Mouse (Mus musculus): ENCODE results near the gene Gm10715. TPM values are rescaled to one million over a fixed set of nuclear protein-coding genes. Genes with fewer than 3 reads are reported as not detected.
"Not testable (repeated sequence)": the region's sequence is repeated elsewhere in the genome, so short reads cannot be mapped to it uniquely, and the experiment has no call there.

Gene Gm10715
- polyA plus RNA-seq, 1 experiment from 2014 or later, result not detected

DNA sequence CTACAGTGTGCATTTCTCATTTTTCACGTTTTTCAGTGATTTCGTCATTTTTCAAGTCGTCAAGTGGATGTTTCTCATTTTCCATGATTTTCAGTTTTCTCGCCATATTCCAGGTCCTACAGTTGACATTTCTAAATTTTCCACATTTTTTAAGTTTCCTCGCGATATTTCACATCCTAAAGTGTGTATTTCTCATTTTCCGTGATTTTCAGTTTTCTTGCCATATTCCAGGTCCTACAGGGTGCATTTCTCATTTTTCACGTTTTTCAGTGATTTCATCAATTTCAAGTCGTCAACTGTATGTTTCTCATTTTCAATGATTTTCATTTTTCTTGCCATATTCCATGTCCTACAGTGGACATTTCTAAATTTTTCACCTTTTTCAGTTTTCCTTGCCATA, 21.3 kb upstream of the Gm10715 start, which contains the start of gene Gm10720:
TSS of gene Gm10720 (plus strand) at position 301 of the 400 bp plus-strand sequence.
- H3K27me3 ChIP-seq; H3K9ac ChIP-seq; H3K4me1 ChIP-seq (replicated peaks); H3K36me3 ChIP-seq (replicated peaks); H3K4me3 ChIP-seq (replicated peaks); ATAC-seq (ENCODE audit: insufficient read depth); H3K27ac ChIP-seq (replicated peaks); H3K9me3 ChIP-seq (replicated peaks); H3K4me2 ChIP-seq: not testable (repeated sequence)
- WGBS (ENCODE audit: insufficient replicate concordance), result 49% methylated on average over 5 of the region's 9 CpGs

DNA sequence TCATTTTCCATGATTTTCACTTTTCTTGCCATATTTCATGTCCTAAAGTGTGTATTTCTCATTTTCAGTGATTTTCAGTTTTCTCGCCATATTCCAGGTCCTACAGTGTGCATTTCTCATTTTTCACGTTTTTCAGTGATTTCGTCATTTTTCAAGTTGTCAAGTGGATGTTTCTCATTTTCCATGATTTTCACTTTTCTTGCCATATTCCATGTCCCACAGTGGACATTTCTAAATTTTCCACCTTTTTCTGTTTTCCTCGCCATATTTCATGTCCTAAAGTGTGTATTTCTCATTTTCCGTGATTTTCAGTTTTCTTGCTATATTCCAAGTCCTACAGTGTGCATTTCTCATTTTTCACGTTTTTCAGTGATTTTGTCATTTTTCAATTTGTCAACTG, 20.8 kb upstream of the Gm10715 start:
- H3K36me3 ChIP-seq (replicated peaks); H3K4me3 ChIP-seq (replicated peaks); H3K4me1 ChIP-seq (replicated peaks); H3K4me2 ChIP-seq; H3K9ac ChIP-seq; H3K9me3 ChIP-seq (replicated peaks); H3K27me3 ChIP-seq; H3K27ac ChIP-seq (replicated peaks); ATAC-seq (ENCODE audit: insufficient read depth): not testable (repeated sequence)
- WGBS (ENCODE audit: insufficient replicate concordance), result 66% methylated on average over 6 of the region's 6 CpGs

DNA sequence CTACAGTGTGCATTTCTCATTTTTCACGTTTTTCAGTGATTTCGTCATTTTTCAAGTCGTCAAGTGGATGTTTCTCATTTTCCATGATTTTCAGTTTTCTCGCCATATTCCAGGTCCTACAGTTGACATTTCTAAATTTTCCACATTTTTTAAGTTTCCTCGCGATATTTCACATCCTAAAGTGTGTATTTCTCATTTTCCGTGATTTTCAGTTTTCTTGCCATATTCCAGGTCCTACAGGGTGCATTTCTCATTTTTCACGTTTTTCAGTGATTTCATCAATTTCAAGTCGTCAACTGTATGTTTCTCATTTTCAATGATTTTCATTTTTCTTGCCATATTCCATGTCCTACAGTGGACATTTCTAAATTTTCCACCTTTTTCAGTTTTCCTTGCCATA, 19.6 kb upstream of the Gm10715 start, which contains the start of gene Gm10719:
TSS of gene Gm10719 (plus strand) at position 301 of the 400 bp plus-strand sequence.
- not testable (repeated sequence) for H3K27me3 ChIP-seq; H3K36me3 ChIP-seq (replicated peaks); H3K27ac ChIP-seq (replicated peaks); H3K9me3 ChIP-seq (replicated peaks); H3K4me2 ChIP-seq; H3K4me1 ChIP-seq (replicated peaks); H3K9ac ChIP-seq; H3K4me3 ChIP-seq (replicated peaks); ATAC-seq (ENCODE audit: insufficient read depth)
- WGBS (ENCODE audit: insufficient replicate concordance), result 43% methylated on average over 1 of the region's 9 CpGs

DNA sequence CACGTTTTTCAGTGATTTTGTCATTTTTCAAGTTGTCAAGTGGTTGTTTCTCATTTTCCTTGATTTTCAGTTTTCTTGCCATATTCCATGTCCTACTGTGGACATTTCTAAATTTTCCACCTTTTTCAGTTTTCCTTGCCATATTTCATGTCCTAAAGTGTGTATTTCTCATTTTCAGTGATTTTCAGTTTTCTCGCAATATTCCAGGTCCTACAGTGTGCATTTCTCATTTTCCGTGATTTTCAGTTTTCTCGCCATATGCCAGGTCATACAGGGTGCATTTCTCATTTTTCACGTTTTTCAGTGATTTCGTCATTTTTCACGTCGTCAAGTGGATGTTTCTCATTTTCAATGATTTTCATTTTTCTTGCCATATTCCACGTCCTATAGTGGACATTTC, 17.7 kb upstream of the Gm10715 start:
- not testable (repeated sequence) for H3K4me2 ChIP-seq; H3K4me3 ChIP-seq (replicated peaks); H3K9me3 ChIP-seq (replicated peaks); H3K36me3 ChIP-seq (replicated peaks); ATAC-seq (ENCODE audit: insufficient read depth); H3K9ac ChIP-seq; H3K27me3 ChIP-seq; H3K27ac ChIP-seq (replicated peaks); H3K4me1 ChIP-seq (replicated peaks)
- 52% methylated on average over 9 of the region's 9 CpGs for WGBS (ENCODE audit: insufficient replicate concordance)

DNA sequence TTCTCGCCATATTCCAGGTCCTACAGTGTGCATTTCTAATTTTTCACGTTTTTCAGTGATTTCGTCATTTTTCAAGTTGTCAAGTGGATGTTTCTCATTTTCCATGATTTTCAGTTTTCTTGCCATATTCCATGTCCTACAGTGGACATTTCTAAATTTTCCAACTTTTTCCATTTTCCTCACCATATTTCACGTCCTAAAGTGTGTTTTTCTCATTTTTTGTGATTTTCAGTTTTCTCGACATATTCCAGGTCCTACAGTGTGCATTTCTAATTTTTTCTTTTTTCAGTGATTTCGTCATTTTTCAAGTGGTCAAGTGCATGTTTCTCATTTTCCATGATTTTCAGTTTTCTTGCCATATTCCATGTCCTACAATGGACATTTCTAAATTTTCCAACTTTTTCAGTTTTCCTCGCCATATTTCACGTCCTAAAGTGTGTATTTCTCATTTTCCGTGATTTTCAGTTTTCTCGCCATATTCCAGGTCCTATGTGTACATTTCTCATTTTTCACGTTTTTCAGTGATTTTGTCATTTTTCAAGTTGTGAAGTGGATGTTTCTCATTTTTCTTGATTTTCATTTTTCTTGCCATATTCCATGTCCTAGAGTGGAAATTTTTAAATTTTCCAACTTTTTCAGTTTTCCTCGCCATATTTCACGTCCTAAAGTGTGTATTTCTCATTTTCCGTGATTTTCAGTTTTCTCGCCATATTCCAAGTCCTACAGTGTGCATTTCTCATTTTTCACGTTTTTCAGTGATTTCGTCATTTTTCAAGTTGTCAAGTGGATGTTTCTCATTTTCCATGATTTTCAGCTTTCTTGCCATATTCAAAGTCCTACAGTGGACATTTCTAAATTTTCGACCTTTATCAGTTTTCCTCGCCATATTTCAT, 16.6 kb upstream of the Gm10715 start:
- H3K4me2 ChIP-seq; H3K27ac ChIP-seq (replicated peaks); H3K4me1 ChIP-seq (replicated peaks); H3K4me3 ChIP-seq (replicated peaks); H3K36me3 ChIP-seq (replicated peaks); H3K9ac ChIP-seq; H3K27me3 ChIP-seq; H3K9me3 ChIP-seq (replicated peaks): not testable (repeated sequence)
- WGBS (ENCODE audit: insufficient replicate concordance), result 64% methylated on average over 17 of the region's 19 CpGs
- ATAC-seq (ENCODE audit: insufficient read depth), result peak; percentile 48; the same call in 1 of the 2 replicates

DNA sequence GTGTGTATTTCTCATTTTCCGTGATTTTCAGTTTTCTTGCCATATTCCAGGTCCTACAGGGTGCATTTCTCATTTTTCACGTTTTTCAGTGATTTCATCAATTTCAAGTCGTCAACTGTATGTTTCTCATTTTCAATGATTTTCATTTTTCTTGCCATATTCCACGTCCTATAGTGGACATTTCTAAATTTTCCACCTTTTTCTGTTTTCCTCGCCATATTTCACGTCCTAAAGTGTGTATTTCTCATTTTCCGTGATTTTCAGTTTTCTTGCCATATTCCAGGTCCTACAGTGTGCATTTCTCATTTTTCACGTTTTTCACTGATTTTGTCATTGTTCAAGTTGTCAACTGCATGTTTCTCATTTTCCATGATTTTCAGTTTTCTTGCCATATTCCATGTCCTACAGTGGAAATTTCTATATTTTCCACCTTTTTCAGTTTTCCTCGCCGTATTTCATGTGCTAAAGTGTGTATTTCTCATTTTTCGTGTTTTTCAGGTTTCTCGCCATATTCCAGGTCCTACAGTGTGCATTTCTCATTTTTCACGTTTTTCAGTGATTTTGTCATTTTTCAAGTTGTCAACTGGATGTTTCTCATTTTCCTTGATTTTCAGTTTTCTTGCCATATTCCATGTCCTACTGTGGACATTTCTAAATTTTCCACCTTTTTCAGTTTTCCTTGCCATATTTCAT, 14.2 kb upstream of the Gm10715 start:
- not testable (repeated sequence) for H3K9me3 ChIP-seq (replicated peaks); H3K27me3 ChIP-seq; H3K9ac ChIP-seq; H3K27ac ChIP-seq (replicated peaks); H3K4me2 ChIP-seq; H3K4me3 ChIP-seq (replicated peaks); H3K36me3 ChIP-seq (replicated peaks); ATAC-seq (ENCODE audit: insufficient read depth); H3K4me1 ChIP-seq (replicated peaks)
- 61% methylated on average over 11 of the region's 13 CpGs for WGBS (ENCODE audit: insufficient replicate concordance)

DNA sequence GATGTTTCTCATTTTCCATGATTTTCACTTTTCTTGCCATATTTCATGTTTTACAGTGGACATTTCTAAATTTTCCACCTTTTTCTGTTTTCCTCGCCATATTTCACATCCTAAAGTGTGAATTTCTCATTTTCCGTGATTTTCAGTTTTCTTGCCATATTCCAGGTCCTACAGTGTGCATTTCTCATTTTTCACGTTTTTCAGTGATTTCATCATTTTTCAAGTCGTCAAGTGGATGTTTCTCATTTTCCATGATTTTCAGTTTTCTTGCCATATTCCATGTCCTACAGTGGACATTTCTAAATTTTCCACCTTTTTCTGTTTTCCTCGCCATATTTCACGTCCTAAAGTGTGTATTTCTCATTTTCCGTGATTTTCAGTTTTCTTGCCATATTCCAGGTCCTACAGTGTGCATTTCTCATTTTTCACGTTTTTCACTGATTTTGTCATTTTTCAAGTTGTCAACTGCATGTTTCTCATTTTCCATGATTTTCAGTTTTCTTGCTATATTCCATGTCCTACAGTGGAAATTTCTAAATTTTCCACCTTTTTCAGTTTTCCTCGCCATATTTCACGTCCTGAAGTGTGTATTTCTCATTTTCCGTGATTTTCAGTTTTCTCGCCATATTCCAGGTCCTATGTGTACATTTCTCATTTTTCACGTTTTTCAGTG, 13.2 kb upstream of the Gm10715 start, which contains the start of gene Gm10718:
TSS of gene Gm10718 (plus strand) at position 236 of the 673 bp plus-strand sequence.
- H3K9ac ChIP-seq; H3K27me3 ChIP-seq; ATAC-seq (ENCODE audit: insufficient read depth); H3K4me3 ChIP-seq (replicated peaks); H3K27ac ChIP-seq (replicated peaks); H3K36me3 ChIP-seq (replicated peaks); H3K9me3 ChIP-seq (replicated peaks); H3K4me2 ChIP-seq; H3K4me1 ChIP-seq (replicated peaks): not testable (repeated sequence)
- 57% methylated on average over 12 of the region's 13 CpGs for WGBS (ENCODE audit: insufficient replicate concordance)

DNA sequence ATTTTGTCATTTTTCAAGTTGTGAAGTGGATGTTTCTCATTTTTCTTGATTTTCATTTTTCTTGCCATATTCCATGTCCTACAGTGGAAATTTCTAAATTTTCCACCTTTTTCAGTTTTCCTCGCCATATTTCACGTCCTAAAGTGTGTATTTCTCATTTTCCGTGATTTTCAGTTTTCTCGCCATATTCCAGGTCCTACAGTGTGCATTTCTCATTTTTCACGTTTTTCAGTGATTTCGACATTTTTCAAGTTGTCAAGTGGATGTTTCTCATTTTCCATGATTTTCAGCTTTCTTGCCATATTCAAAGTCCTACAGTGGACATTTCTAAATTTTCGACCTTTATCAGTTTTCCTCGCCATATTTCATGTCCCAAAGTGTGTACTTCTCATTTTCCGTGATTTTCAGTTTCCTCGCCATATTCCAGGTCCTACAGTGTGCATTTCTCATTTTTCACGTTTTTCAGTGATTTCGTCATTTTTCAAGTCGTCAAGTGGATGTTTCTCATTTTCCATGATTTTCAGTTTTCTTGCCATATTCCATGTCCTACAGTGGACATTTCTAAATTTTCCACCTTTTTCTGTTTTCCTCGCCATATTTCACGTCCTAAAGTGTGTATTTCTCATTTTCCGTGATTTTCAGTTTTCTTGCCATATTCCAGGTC, 12.6 kb upstream of the Gm10715 start:
- H3K27ac ChIP-seq (replicated peaks); ATAC-seq (ENCODE audit: insufficient read depth); H3K27me3 ChIP-seq; H3K9ac ChIP-seq; H3K4me3 ChIP-seq (replicated peaks); H3K4me2 ChIP-seq; H3K4me1 ChIP-seq (replicated peaks); H3K9me3 ChIP-seq (replicated peaks); H3K36me3 ChIP-seq (replicated peaks): not testable (repeated sequence)
- WGBS (ENCODE audit: insufficient replicate concordance), result 62% methylated on average over 16 of the region's 16 CpGs

DNA sequence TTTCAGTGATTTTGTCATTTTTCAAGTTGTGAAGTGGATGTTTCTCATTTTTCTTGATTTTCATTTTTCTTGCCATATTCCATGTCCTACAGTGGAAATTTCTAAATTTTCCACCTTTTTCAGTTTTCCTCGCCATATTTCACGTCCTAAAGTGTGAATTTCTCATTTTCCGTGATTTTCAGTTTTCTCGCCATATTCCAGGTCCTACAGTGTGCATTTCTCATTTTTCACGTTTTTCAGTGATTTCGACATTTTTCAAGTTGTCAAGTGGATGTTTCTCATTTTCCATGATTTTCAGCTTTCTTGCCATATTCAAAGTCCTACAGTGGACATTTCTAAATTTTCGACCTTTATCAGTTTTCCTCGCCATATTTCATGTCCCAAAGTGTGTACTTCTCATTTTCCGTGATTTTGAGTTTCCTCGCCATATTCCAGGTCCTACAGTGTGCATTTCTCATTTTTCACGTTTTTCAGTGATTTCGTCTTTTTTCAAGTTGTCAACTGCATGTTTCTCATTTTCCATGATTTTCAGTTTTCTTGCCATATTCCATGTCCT, 11.7 kb upstream of the Gm10715 start, which contains the start of gene Gm10717:
TSS of gene Gm10717 (plus strand) at position 506 of the 556 bp plus-strand sequence.
- H3K9ac ChIP-seq; H3K27me3 ChIP-seq; H3K4me2 ChIP-seq; ATAC-seq (ENCODE audit: insufficient read depth); H3K4me3 ChIP-seq (replicated peaks); H3K36me3 ChIP-seq (replicated peaks); H3K27ac ChIP-seq (replicated peaks); H3K4me1 ChIP-seq (replicated peaks); H3K9me3 ChIP-seq (replicated peaks): not testable (repeated sequence)
- WGBS (ENCODE audit: insufficient replicate concordance), result 61% methylated on average over 12 of the region's 12 CpGs

DNA sequence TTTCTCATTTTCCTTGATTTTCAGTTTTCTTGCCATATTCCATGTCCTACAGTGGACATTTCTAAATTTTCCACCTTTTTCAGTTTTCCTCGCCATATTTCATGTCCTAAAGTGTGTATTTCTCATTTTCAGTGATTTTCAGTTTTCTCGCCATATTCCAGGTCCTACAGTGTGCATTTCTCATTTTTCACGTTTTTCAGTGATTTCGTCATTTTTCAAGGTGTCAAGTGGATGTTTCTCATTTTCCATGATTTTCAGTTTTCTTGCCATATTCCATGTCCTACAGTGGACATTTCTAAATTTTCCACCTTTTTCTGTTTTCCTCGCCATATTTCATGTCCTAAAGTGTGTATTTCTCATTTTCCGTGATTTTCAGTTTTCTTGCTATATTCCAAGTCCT, 11.0 kb upstream of the Gm10715 start:
- 55% methylated on average over 6 of the region's 6 CpGs for WGBS (ENCODE audit: insufficient replicate concordance)
- not testable (repeated sequence) for H3K4me1 ChIP-seq (replicated peaks); H3K9me3 ChIP-seq (replicated peaks); H3K4me2 ChIP-seq; H3K36me3 ChIP-seq (replicated peaks); H3K27ac ChIP-seq (replicated peaks); H3K9ac ChIP-seq; H3K27me3 ChIP-seq; H3K4me3 ChIP-seq (replicated peaks); ATAC-seq (ENCODE audit: insufficient read depth)

Measured in liver, embryonic 15.5 days (tissue).